Mouse (Mus musculus): ENCODE measurements around the gene Stx5a. TPM values are rescaled to one million over a fixed set of nuclear protein-coding genes. Genes with fewer than 3 reads are reported as not detected.
A peak's percentile ranks its signal among the peaks of the same experiment; 100 is the strongest.

Stx5a gene
- polyA plus RNA-seq, 1 experiment from 2014 or later = 111 TPM

DNA sequence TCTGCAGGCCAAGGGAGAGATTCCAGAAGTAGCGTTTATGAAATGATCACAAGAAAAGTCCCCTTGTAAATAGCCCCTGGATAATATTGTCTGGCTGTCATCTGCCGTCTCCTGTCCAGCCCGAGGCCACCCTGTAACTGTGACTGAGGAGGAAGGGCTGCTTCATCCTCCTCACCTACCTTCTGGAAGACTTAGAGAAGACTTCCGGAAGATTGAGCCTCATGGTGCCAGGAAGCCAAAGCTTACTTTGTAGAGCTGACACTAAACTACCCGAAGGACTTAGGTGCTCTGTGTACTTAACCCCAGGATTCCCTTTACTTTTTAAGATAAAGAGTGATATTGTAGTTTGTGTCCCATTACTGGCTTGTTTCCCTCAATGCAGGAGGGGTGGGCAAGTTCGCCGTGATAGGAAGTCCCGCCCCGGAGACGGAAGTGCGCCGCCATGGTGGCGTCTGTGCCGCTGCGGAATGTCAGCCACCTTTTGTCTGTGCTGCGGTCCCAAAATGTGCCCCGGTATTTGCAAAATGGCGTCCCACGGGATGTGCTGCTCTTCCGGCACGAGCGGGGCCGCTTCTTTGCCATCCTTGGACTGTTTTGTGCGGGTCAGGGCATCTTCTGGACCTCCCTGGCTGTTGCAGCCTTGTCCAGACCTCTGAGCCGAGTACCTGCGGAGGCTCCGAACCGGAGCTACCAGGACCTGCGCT, 29.5 kb downstream of the Stx5a start, which contains the start of gene Tmem223:
Gene Tmem223, plus strand, starts transcription at position 430 of the 704 bp plus-strand sequence.
- peak within 1 kb of the TSS; percentile 77 for H3K9ac ChIP-seq (ENCODE audit: low read depth, low read length)
- DNase-seq (ENCODE audit: low spot score) (peak; percentile 85), ATAC-seq (ENCODE audit: low FRiP score) (peak; percentile 42)
- H3K4me2 ChIP-seq (replicated peaks; ENCODE audit: low read depth, low read length) = peak within 1 kb of the TSS; percentile 62
- WGBS = 22% methylated on average over 29 of the region's 29 CpGs
- H3K27me3 ChIP-seq (ENCODE audit: control insufficient read depth, insufficient read depth, low read length) = no peaks in the 10 kb centered on the region
- H3K36me3 ChIP-seq (ENCODE audit: control insufficient read depth, insufficient read depth, low read length) = peaks cover 21% of the 10 kb centered on the region
- peaks cover 10% of the 10 kb centered on the region for H3K4me1 ChIP-seq (replicated peaks; ENCODE audit: control insufficient read depth, insufficient read depth, low read length)
- H3K9me3 ChIP-seq (ENCODE audit: control insufficient read depth, low read length) = no peaks in the 10 kb centered on the region
- H3K4me3 ChIP-seq (ENCODE audit: low read depth, low read length) = peak within 1 kb of the TSS; percentile 63
- peak within 1 kb of the TSS; percentile 70 for H3K27ac ChIP-seq (ENCODE audit: low read depth, low read length)

DNA sequence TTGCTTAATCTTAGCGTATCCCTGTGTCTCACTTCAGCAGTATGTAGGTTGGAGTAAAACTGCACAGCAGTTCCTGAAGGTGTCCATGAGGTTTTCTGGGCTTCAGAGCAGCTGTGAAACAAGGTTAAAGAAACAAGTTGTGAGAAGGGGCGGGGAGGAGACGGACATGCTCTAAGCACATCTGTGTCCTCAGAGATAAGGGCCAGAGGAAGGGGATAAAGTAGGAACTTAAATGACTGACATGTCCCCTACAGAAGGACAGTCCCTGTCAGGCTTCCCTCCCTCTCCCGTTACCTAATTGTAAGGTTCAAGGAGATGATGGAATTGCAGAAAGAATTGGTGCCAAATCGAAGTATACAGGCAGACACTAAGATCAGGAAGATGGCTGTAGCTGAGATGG, 31.8 kb downstream of the Stx5a start:
- Histone ChIP-seq H3K27ac (ENCODE audit: low read depth, low read length) (no peak overlapping the region; the same call in 1 of the 2 replicates), H3K9me3 (ENCODE audit: control insufficient read depth, low read length) (no peaks in the 10 kb centered on the region), H3K9ac (ENCODE audit: low read depth, low read length) (0 out of 2 replicates have a peak overlapping the region, but pooled peaks have one; percentile 25), H3K4me3 (ENCODE audit: low read depth, low read length) (peak overlapping the region; percentile 73; the same call in 1 of the 2 replicates), H3K4me1 (replicated peaks; ENCODE audit: control insufficient read depth, insufficient read depth, low read length) (peaks cover 10% of the 10 kb centered on the region), H3K4me2 (replicated peaks; ENCODE audit: low read depth, low read length) (no peak overlapping the region), H3K36me3 (ENCODE audit: control insufficient read depth, insufficient read depth, low read length) (peaks cover 10% of the 10 kb centered on the region), H3K27me3 (ENCODE audit: control insufficient read depth, insufficient read depth, low read length) (no peaks in the 10 kb centered on the region)
- no peak for DNase-seq (ENCODE audit: low spot score)
- WGBS = 91% methylated on average over 5 of the region's 5 CpGs
- no peak for ATAC-seq (ENCODE audit: low FRiP score)

DNA sequence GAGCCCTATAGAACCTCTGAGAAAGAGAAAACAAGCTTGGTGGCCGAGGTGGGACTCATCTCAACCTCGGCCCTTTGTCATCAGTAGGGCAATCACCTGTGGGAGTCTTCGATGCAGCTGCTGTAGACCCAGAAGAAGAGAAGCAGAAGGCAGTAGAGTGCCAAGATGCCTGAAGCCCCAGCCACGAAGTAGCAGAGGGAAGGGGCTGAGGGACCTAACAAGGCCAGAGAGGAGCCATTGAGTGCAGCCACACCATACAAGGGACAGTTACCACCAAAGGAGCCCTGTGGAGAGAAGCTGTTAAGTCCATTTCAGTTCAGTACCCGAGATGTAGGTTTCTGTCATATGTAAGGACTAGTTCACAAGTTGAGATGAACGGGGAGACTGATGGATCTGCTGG, 32.2 kb downstream of the Stx5a start:
- DNase-seq (ENCODE audit: low spot score) = peak; percentile 19
- Histone ChIP-seq H3K36me3 (ENCODE audit: control insufficient read depth, insufficient read depth, low read length) (peaks cover 6% of the 10 kb centered on the region), H3K27me3 (ENCODE audit: control insufficient read depth, insufficient read depth, low read length) (no peaks in the 10 kb centered on the region), H3K4me1 (replicated peaks; ENCODE audit: control insufficient read depth, insufficient read depth, low read length) (peaks cover 10% of the 10 kb centered on the region), H3K9me3 (ENCODE audit: control insufficient read depth, low read length) (no peaks in the 10 kb centered on the region), H3K9ac (ENCODE audit: low read depth, low read length) (peak overlapping the region; percentile 25; the same call in 1 of the 2 replicates), H3K4me2 (replicated peaks; ENCODE audit: low read depth, low read length) (peak overlapping the region; percentile 97), H3K4me3 (ENCODE audit: low read depth, low read length) (peak overlapping the region; percentile 73), H3K27ac (ENCODE audit: low read depth, low read length) (0 out of 2 replicates have a peak overlapping the region, but pooled peaks have one; percentile 30)
- no peak for ATAC-seq (ENCODE audit: low FRiP score)
- WGBS = 67% methylated on average over 6 of the region's 6 CpGs

DNA sequence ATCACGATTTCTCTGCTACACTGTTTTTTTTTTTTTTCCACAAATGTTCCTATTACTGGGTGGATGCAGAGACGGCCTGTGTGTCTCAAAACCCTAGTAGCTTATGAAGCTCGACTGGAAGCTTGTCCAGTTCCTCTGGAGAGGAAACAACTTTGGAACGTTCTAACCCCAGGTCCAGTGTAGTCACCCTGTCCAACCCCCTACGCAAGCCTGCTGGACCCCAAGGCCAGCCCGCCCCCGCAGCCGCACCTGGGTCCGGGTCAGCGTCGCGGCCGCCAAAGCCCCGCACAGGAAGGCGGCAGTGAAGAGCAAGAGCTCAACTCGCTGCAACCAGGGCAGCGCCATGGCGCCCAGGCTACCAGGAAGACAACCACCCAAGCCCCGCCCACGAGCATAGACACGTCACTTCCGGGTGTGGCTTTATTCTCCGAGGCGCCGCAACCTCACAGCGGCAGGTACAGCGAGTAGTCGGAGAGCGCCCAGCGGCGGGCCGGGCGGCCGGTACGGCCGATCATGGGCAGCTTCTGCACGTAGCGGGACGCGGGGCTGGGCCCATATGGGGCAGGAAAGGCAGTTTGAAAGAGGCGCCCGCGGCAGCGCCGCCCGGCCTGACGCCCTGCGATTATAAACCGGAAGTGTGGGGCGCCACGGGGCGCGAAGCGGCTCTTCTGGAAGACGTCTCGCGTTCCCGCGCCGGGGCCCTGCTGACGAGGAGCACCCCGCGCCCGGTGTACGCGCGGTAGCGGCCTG, 33.0 kb downstream of the Stx5a start, which contains the start of gene Tmem179b:
Gene Tmem179b, minus strand, starts transcription at position 382 of the 750 bp plus-strand sequence.
- H3K36me3 ChIP-seq (ENCODE audit: control insufficient read depth, insufficient read depth, low read length) = peaks cover 2% of the 10 kb centered on the region
- peak within 1 kb of the TSS; percentile 98 for H3K27ac ChIP-seq (ENCODE audit: low read depth, low read length)
- WGBS = under 1% methylated on average over 62 of the region's 68 CpGs
- H3K4me1 ChIP-seq (replicated peaks; ENCODE audit: control insufficient read depth, insufficient read depth, low read length) = peaks cover 10% of the 10 kb centered on the region
- peak within 1 kb of the TSS; percentile 91 for H3K9ac ChIP-seq (ENCODE audit: low read depth, low read length)
- ATAC-seq (ENCODE audit: low FRiP score) = peak; percentile 95
- H3K27me3 ChIP-seq (ENCODE audit: control insufficient read depth, insufficient read depth, low read length) = no peaks in the 10 kb centered on the region
- peak; percentile 98 for DNase-seq (ENCODE audit: low spot score)
- H3K9me3 ChIP-seq (ENCODE audit: control insufficient read depth, low read length) = no peaks in the 10 kb centered on the region
- peak within 1 kb of the TSS; percentile 73 for H3K4me3 ChIP-seq (ENCODE audit: low read depth, low read length)
- H3K4me2 ChIP-seq (replicated peaks; ENCODE audit: low read depth, low read length) = peak within 1 kb of the TSS; percentile 97

DNA sequence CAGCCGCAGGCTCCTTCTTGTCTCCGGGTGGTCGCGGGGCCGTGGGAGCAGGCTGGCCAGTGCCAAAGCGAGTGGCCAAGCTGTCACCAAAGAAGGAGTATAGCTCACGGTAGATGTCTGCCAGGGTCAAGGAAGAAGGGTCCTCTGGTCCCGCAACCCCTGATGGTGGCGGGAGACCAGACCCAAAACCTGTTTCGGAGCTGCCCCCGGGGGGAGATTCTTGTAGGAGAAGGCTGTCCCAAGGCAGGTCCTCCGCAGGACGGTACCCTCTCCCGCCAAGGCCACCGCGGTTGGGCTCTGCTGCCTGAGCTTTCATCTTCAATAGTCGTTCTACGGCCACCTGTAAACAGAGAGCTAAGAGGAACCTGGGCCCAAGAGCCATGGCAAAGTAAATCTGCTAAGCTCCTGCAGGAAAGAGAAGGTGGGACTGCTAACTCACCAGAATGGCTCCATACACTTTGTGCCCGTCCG, 33.8 kb downstream of the Stx5a start:
- WGBS = 5% methylated on average over 20 of the region's 20 CpGs
- Histone ChIP-seq H3K4me1 (replicated peaks; ENCODE audit: control insufficient read depth, insufficient read depth, low read length) (peaks cover 10% of the 10 kb centered on the region), H3K27ac (ENCODE audit: low read depth, low read length) (peak overlapping the region; percentile 98), H3K9ac (ENCODE audit: low read depth, low read length) (peak overlapping the region; percentile 91), H3K9me3 (ENCODE audit: control insufficient read depth, low read length) (no peaks in the 10 kb centered on the region), H3K36me3 (ENCODE audit: control insufficient read depth, insufficient read depth, low read length) (no peaks in the 10 kb centered on the region; the same call in 1 of the 2 replicates), H3K4me2 (replicated peaks; ENCODE audit: low read depth, low read length) (peak overlapping the region; percentile 97), H3K4me3 (ENCODE audit: low read depth, low read length) (peak overlapping the region; percentile 73), H3K27me3 (ENCODE audit: control insufficient read depth, insufficient read depth, low read length) (no peaks in the 10 kb centered on the region)
- ATAC-seq (ENCODE audit: low FRiP score) = peak; percentile 48
- DNase-seq (ENCODE audit: low spot score) = peak; percentile 34

DNA sequence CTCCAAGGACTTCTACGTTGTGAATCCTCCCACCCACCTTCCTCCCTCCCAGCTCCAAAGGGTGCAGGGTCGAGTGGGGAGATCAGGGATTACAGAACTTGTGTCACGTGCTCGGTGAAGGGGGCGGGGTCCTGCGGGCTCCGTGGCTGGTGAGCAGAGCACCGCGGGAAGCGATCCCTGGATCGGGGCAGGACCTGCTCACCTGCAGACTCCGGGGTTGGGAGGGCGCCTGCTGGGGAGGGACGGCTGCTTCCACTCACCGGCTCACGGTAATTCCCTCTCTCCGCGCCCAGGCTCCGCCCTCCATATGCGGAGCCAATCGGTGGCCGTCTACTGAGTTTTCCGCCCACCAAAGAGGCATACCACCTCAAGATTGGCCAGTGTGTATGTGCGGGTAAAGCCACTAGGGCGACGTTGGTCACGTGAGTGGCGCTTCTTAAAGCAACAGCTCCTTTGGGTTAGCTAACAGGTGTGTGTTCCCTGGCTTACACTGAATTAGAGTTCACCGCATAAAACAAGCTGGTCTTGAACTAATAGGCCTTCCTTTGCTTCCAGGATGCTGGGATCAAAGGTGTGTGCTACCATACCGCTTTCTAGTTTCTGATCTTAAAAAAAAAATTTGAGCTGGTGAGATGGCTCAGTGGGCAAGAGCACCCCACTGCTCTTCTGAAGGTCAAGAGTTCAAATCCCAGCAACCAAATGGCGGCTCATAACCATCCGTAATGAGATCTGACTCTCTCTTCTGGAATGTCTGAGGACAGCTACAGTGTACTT, 45.0 kb downstream of the Stx5a start, which contains the start of gene Taf6l:
Gene Taf6l, minus strand, starts transcription at position 410 of the 774 bp plus-strand sequence.
- under 1% methylated on average over 32 of the region's 32 CpGs for WGBS
- DNase-seq (ENCODE audit: low spot score) = peak; percentile 90

GRCm38 (mm10) chr19:8788521-8788920, 47.3 kb downstream of the Stx5a start:
- peak; percentile 35 for DNase-seq (ENCODE audit: low spot score)
- WGBS = 20% methylated on average over 3 of the region's 3 CpGs
- no peak overlapping the region for H3K9ac ChIP-seq (ENCODE audit: low read depth, low read length)

More for the DNA sequence above, 45.0 kb downstream of the Stx5a start, which contains the start of gene Taf6l:
- no peaks in the 10 kb centered on the region for H3K4me1 ChIP-seq (replicated peaks; ENCODE audit: control insufficient read depth, insufficient read depth, low read length)
- H3K27me3 ChIP-seq (ENCODE audit: control insufficient read depth, insufficient read depth, low read length) = no peaks in the 10 kb centered on the region
- peak within 1 kb of the TSS; percentile 3; the same call in 1 of the 2 replicates for H3K27ac ChIP-seq (ENCODE audit: low read depth, low read length)
- H3K9me3 ChIP-seq (ENCODE audit: control insufficient read depth, low read length) = no peaks in the 10 kb centered on the region
- peak within 1 kb of the TSS; percentile 52 for H3K9ac ChIP-seq (ENCODE audit: low read depth, low read length)
- H3K4me2 ChIP-seq (replicated peaks; ENCODE audit: low read depth, low read length) = peak within 1 kb of the TSS; percentile 56
- no peaks in the 10 kb centered on the region for H3K36me3 ChIP-seq (ENCODE audit: control insufficient read depth, insufficient read depth, low read length)
- peak within 1 kb of the TSS; percentile 52 for H3K4me3 ChIP-seq (ENCODE audit: low read depth, low read length)
- ATAC-seq (ENCODE audit: low FRiP score) = peak; percentile 100

GRCm38 (mm10) chr19:8789171-8789570, 48.0 kb downstream of the Stx5a start:
- Histone ChIP-seq H3K27ac (ENCODE audit: low read depth, low read length) (peak overlapping the region; percentile 20; the same call in 1 of the 2 replicates), H3K4me1 (replicated peaks; ENCODE audit: control insufficient read depth, insufficient read depth, low read length) (no peaks in the 10 kb centered on the region), H3K4me2 (replicated peaks; ENCODE audit: low read depth, low read length) (no peak overlapping the region), H3K27me3 (ENCODE audit: control insufficient read depth, insufficient read depth, low read length) (no peaks in the 10 kb centered on the region), H3K9me3 (ENCODE audit: control insufficient read depth, low read length) (no peaks in the 10 kb centered on the region), H3K4me3 (ENCODE audit: low read depth, low read length) (no peak overlapping the region), H3K36me3 (ENCODE audit: control insufficient read depth, insufficient read depth, low read length) (peaks cover 11% of the 10 kb centered on the region; the same call in 1 of the 2 replicates), H3K9ac (ENCODE audit: low read depth, low read length) (no peak overlapping the region)
- ATAC-seq (ENCODE audit: low FRiP score) (no peak), DNase-seq (ENCODE audit: low spot score) (no peak)
- WGBS = 42% methylated on average over 1 of the region's 1 CpGs

More at GRCm38 (mm10) chr19:8788521-8788920, 47.3 kb downstream of the Stx5a start:
- H3K9me3 ChIP-seq (ENCODE audit: control insufficient read depth, low read length) = no peaks in the 10 kb centered on the region
- ATAC-seq (ENCODE audit: low FRiP score) = no peak
- no peaks in the 10 kb centered on the region for H3K27me3 ChIP-seq (ENCODE audit: control insufficient read depth, insufficient read depth, low read length)
- H3K36me3 ChIP-seq (ENCODE audit: control insufficient read depth, insufficient read depth, low read length) = peaks cover 7% of the 10 kb centered on the region; the same call in 1 of the 2 replicates
- H3K27ac ChIP-seq (ENCODE audit: low read depth, low read length) = peak overlapping the region; percentile 20; the same call in 1 of the 2 replicates
- no peaks in the 10 kb centered on the region for H3K4me1 ChIP-seq (replicated peaks; ENCODE audit: control insufficient read depth, insufficient read depth, low read length)
- no peak overlapping the region for H3K4me3 ChIP-seq (ENCODE audit: low read depth, low read length)
- no peak overlapping the region for H3K4me2 ChIP-seq (replicated peaks; ENCODE audit: low read depth, low read length)

Measured in hindbrain, embryonic 11.5 days (tissue).